Mouse (Mus musculus) hematopoietic stem cell, adult 5-6 weeks (primary cell): ENCODE measurements at regions not wholly inside any gene's neighbourhood (a gene's known extent, or its start where the extent isn't known, plus 50 kb on each side); places are given as distances from the start of the nearest gene placed in this dataset.

Experiments used
- ATAC-seq, 2 experiments: fragments of 125-278 bp in 1 of 2; replicated peaks in 1 of 2; 2 replicates each; pipeline ENCODE4 v1.8.0; 2016 to 2017; ENCODE audit warnings: inconsistent platforms in 2 of 2, mild to moderate bottlenecking in 2 of 2, moderate number of reproducible peaks in 2 of 2, low read depth in 1 of 2, moderate TSS enrichment in 1 of 2; ENCODE audit not compliant: low FRiP score in 2 of 2, poor library complexity in 2 of 2, severe bottlenecking in 2 of 2, insufficient read depth in 1 of 2, low TSS enrichment in 1 of 2

DNA sequence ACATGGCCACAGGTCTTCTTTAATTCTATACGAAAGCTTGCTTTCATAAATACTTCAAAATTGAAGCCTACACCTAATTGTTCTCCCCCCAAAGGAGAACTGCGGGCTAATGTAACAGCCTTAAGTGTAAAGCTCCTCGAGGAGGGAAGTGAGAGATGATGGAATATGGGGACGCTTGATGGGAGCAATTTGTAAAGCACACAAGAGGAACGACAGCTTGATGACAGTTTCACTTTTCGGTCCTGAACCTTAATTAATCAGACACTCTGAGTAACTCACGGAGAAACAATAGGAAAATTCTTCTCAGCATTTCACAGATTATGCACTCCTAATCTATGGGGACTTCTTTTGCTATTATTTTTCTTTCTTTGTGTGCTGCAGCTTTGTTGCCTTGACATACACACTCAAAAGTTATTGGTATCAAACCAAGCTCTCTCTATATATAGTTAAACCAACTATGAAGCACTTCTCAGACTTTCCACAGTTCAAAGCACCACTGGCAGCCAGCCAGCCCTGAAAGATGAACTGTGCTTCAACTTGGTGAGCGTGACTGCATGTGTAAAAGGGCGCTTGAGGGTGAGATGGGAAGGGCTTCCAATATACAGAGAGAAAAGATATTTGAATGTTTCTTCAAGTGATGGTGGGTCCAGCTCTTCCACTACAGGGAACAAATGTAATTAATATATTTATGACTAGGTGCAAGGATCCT, 1625.4 kb upstream of the Flrt2 start:
- no peak for ATAC-seq

- no peak for ATAC-seq
Measured at GRCm38 (mm10) chr12:94070940-94071505, 1621.0 kb upstream of the Flrt2 start.

DNA sequence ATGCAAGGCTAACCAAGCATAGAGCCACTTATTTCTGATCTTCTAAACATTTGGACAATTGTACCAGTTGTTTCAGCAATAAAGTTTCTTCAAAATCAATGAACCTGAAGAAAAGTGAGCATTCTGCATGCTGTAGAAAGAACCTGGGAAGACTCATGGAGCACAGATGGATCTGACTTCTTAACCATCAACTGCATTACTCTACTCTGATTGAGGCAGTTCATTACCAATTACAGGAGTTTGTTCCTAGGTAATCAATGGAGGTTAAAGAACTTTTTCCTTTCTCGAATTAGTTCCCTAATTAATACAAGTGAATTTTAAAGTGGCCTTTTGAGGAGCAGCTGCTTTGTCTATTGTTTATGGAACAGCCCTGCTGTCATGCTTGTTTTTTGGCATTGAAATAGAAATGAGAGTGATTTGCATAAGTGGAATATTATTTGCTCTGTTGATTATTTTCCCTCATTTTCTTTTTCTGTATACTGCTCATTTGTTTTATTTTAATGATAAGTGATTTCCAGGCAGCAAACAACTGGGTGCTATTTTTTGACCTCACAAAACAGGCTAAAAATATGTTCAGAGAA, 1586.4 kb upstream of the Flrt2 start:
- ATAC-seq: no peak

DNA sequence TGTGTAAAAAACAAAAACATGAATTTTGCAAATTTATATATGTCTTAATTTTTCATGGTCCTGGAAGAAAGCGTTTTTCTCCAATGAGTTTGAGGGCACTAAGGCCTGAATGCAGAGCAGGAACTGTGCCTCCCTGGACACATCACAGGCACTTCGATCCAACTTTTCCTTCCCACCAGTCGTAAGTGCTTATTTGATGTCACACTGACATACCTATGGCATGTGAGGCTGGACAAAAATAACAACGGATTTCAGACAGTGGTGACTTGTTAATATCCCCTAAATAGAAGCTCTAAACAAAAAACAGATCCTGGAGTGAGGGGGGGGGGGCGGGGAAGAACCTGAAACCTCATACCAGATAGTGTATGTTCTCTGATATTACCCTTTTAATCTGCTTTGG, 1541.9 kb upstream of the Flrt2 start:
- no peak for ATAC-seq

- no peak for ATAC-seq
Measured at GRCm38 (mm10) chr12:94155110-94155858, 1536.7 kb upstream of the Flrt2 start.

DNA sequence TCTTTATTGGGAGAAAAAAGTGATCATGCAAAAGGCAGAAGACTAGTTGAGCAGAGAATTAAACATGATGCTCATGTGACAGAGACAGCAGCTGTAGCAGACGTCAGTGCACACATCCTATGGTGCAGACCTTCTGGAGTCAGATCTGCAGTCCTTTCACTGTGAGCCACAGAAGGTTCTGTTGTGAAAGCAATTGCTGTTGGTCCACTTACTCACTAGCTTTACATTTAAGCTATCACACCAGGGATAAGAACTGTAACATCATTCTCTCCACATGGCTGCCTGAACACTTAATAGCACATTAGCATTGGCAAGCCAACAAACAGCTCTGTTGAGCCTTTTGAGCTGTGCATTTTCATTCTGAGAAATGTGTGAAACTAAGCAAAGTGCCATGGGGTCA, 1509.7 kb upstream of the Flrt2 start:
- no peak for ATAC-seq

- ATAC-seq: no peak
Measured at GRCm38 (mm10) chr12:94190620-94191081, 1501.4 kb upstream of the Flrt2 start.

GRCm38 (mm10) chr12:94217906-94218305, 1474.1 kb upstream of the Flrt2 start:
- no peak for ATAC-seq

GRCm38 (mm10) chr12:94229894-94230293, 1462.1 kb upstream of the Flrt2 start:
- ATAC-seq: no peak

GRCm38 (mm10) chr12:94245366-94245765, 1446.7 kb upstream of the Flrt2 start:
- no peak for ATAC-seq

DNA sequence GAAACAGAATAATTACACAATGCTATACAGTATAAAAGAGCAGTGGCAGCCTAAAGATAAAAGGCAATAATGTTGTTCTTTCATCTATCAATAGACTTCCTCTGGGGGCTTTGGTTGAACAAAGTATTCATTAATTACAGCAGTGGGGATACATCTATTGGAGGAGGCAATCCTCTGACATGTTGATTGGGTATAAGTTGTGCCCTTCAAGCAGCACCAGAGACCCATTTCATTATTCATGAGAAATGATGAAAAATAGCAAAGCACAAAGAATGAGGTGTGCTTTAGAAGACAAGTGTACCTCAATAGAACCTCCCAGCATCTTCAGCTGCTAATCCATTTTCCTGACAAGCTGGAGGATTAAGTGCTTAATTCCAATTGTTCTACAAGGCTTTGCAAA, 1444.7 kb upstream of the Flrt2 start:
- no peak for ATAC-seq

GRCm38 (mm10) chr12:94252957-94253633, 1438.9 kb upstream of the Flrt2 start:
- ATAC-seq: no peak

GRCm38 (mm10) chr12:94280946-94281345, 1411.1 kb upstream of the Flrt2 start:
- no peak for ATAC-seq

DNA sequence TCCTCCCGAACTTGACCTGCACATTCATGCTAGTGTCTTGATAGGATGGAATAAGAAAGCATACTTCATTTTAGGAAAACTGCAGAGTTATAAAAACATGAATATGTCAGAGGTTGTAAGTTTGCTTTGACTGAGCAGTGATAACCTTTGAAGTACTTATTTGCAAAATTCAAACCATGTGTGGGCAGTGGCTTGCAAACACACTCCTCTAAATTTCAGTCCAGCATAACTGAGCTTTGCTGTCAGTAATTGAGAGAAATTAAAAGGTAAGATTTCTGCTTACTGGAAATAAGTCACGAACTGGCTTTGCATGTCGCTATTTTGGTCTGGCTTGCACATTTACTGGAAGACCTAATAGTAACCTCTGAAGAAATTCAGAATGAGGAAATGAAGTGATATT, 1409.1 kb upstream of the Flrt2 start:
- ATAC-seq: no peak

DNA sequence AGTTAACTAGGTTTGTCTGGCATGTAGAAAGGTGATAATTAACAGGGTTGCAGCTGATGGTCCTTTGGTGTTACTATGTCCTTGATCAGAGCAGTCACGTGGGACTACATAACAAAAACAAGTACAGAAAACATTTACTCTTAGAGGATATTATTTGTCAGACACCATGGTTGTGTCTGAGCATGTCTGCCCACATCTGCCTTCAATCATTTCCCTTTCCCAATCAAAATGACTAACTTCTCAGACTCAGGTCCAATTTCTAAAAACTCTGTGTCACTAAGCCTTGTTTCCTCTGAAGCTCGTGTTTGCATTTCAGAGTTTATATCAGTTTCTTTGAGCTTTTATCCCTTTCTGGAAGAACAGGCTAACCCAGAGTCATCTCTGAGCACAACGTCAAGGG, 1408.5 kb upstream of the Flrt2 start:
- no peak for ATAC-seq

- ATAC-seq: no peak
Measured at GRCm38 (mm10) chr12:94297864-94298263, 1394.2 kb upstream of the Flrt2 start.

- no peak for ATAC-seq
Measured at GRCm38 (mm10) chr12:94332351-94332750, 1359.7 kb upstream of the Flrt2 start.

DNA sequence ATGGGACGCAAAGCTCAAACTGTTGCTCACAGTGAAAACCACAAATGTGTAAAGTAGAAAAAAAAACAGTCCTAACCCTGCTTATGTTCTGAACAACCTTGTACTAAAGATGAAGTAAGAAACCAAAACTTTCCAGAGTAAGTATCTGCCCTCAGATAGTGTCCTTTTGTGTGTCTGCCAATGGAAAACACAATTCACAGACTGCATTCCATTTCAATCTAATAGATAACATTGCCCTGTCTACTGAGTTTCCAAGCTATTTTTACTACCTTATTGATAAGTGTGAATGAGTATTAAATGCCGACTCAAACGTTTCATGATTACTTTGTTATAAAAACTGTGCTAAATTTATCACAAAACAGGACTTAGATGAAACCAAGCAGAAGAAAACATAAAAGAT, 1357.4 kb upstream of the Flrt2 start:
- no peak for ATAC-seq
